Mouse (Mus musculus) urinary bladder, postnatal 4 days (tissue): ENCODE measurements at regions not wholly inside any gene's neighbourhood (a gene's known extent, or its start where the extent isn't known, plus 50 kb on each side); places are given as distances from the start of the nearest gene placed in this dataset.
"Not testable (repeated sequence)": the region's sequence is repeated elsewhere in the genome, so short reads cannot be mapped to it uniquely, and the experiment has no call there.

Experiments
- DNase-seq, 2 experiments: peaks; one replicate each; pipeline ENCODE4 v3.0.0; 2021 to 2022; ENCODE audit warnings: low spot score in 2 of 2

DNA sequence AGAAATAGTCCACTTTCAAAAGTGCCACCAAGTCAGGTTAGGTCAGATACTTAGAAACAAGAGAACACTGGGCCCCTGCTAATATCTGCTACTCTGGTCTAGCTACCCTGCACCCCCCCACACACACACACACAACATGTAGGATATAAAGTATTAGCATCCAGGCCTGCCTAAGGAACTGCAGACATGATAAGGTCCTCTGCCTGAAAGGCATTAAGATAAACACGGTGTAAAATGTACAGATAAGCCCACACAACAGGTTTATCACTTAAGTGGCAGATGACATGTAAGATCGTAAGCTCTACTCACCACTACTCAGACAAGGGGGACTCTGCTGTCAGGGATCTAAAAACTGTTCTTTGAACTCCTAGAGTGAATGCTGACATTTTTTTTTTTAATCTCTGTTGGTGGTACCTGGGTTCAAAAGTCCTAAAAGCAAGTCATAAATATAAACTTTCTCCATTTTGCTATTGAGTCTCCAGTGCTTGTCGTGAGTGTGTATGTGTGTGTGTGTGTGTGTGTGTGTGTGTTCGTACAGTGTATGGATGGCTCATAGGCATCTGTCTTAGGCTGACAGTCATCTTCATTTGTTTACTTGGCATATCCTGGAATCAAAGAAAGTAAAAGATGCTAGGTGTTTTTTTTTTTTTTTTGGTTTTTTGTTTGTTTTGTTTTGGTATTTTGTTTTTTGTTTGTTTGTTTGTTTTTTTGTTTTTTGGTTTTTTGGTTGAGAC is 52.2 kb downstream of the Gm9817 start:
- no peak for DNase-seq

- DNase-seq = no peak
These were observed 62.1 kb downstream of the Gm9817 start for GRCm38 (mm10) chr13:45140616-45141015.

GRCm38 (mm10) chr13:45145129-45145528 is 66.6 kb downstream of the Gm9817 start:
- DNase-seq = no peak

DNA sequence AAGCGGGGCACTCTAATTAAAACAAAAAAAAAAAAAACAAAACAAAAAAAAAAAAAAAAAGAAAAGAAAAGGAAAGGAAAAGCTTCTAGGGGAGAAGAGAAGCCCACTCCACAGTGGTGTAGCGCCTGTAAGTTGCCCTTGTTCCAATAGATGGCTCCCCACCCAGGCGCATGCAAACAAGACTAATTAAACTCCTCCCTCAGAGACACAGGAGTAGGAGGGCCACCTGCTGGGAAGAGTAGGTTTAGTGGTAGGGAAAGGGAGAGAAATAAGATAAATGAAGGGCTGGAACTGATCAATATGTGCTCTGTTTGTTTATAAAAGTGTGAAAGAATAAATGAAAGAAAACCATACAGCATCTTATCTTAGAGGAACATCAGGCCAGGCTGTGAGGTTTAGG is 77.7 kb downstream of the Gm9817 start:
- no peak for DNase-seq

- no peak for DNase-seq
These were observed 78.5 kb downstream of the Gm9817 start for GRCm38 (mm10) chr13:45156982-45157381.

- no peak for DNase-seq
These were observed 81.8 kb downstream of the Gm9817 start for GRCm38 (mm10) chr13:45160281-45160680.

- DNase-seq = no peak
These were observed 85.7 kb downstream of the Gm9817 start for GRCm38 (mm10) chr13:45164001-45164778.

DNA sequence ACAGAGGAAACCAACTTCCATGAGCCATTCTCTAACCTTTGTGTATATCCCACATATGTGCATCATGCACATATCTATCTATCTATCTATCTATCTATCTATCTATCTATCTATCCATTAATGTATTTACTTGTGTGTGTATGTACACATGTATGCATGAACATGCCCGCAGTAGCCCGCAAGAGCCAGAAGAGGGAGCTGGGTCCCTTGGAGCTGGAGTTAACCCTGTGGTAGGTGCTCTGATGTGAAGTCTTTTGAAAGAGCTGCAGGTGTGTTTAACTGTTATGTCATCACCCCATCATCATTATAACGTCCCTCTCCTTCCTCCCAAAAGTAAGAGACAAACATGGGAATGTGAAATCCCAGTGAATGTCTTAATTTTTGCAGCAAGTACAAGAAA is 86.7 kb downstream of the Gm9817 start:
- DNase-seq = no peak

DNA sequence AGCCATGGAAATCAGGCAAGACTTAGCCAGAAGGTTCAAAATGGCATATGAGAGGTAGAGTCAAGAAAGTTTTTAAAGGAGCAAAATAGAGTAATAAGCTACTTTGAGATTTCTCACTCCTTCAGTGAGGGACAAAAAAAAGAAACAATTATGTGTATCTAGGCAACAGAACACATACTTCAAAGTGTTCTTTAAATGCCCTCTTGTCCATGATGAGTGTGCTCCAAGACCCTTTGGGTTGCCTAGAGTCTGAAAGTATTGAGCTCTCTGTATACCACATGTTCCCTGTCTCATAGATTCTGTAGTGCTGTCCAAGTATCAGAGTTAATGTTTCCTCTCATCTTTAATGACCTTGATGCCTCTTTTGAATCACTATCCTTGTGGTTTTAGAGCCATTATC is 91.2 kb downstream of the Gm9817 start:
- no peak for DNase-seq

DNA sequence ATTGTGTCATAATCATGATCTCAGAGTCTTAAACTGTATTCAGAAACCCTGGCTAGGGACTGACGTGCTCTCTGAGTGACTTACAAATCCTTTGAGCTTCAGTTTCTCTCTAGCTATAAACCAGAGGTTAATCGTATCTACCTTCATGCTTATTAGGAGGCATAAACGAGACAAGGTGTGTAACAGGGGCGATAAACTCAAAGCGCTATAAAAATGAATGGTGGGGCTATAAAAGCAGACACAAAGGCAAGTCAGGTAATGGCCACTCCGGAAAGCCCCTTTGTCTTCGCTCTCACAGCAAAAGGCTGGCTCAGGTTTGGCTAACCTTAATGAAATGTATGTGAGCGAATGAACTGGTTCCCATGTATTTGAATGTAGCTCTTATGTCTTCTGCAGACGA is 94.6 kb downstream of the Gm9817 start:
- no peak for DNase-seq

DNA sequence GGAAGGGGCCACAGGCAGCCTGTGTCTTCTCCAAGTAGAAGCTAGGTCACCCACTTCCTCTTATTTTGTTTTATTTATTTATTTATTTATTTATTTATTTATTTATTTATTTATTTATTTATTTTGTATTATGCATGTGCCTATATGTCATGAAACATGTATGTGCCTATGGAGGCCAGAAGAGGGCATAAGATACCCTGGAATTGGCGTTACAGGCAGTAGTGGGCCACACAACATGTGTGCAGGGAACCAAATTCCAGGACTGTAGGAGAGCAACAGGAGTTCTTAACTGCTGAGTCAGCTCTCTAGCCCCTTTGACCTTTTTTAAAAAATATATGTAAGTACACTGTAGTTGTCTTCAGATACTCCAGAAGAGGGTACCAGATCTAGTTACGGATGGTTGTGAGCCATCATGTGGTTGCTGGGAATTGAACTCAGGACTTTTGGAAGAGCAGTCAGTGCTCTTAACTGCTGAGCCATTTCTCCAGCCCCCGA is 97.3 kb downstream of the Gm9817 start:
- not testable (repeated sequence) for DNase-seq

DNA sequence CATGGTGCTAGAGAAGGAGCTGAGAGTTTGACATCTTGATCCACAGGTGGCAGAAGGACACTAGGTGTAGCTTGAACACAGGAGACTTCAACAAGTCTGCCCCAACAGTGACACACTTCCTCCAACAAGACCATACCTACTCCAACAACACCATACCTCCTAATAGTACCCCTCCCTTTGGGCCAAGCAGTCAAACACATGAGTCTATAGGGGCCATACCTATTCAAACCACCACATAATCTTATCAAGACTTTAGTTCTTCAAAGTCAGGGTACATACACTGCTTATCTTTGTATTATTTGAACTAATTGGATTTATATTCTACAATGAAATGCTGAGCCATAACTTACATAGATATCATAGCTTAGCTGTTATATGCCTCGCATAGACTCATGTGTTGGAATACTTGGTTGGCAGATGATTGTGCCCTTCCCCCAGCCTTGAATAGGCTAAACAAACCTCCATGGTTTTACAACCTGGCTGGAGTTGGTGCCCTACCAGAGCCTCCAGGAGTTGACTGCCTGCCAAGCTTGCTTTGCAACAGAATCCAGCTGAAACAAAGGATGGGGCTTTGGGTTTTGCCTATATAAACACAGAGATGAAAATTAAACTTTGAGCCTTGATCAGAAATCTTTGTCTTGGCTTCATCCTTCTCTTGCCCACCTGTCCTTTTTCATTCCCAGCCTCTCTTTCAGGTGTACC is 103.2 kb downstream of the Gm9817 start:
- no peak for DNase-seq

- no peak for DNase-seq
These were observed 110.9 kb downstream of the Gm9817 start for GRCm38 (mm10) chr13:45189389-45189788.

DNA sequence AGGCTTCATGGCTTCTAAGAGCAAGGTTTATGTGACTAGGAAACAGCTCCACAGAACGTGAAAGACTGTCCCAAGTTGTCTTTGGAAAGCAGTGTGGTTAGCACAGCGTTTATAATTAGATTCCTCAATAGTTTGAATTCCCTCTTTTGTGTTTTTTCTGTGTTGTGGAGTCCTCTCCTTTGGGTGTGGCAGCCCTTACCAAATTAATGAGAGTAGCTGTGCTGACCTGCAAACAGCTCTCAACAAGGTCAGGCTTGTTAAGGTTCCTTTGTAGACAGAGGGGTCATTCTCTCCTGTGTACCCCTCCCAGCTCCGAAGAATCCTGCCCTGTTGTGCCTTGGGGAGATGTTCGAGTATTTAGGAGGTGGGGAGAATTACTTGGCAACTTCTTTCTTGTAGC is 111.7 kb downstream of the Gm9817 start:
- no peak for DNase-seq

DNA sequence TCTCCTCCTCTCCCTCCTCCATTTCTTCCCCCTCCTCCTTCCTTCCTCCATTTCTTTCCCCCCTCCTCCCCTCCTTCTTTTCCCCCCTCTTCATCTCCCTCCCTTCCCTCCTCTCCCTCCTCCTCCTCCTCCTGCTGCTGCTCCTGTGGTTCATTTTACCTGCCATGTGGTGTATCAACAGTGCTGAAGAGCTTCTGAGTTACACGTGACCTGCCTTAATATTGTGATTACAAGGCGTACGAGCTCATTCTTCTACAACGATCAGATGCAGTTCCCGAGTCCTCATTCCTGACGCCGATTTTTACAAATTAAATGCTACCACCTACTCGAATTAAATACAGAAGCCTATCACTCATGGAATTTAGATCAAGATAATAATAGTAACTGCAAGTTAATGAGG is 113.6 kb downstream of the Gm9817 start:
- no peak for DNase-seq

GRCm38 (mm10) chr13:45195562-45195961 is 117.1 kb downstream of the Gm9817 start:
- no peak for DNase-seq

DNA sequence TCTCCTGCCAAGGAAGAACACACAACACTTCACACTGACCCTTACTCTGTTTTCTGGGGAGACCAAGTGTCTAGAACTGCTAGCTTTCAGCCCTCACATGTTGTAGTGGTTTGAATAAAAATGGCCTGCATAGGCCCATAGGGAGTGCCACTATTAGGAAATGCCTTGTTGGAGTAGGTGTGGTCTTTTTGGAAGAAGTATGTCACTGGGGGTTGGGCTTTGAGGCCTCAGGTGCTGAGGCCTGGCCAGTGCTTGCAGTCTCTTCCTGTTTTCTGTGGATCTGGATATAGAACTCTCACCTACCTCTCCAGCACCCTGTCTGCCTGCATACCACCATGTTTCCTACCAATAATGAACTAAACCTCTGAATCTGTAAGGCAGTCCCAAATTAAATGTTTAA is 117.9 kb downstream of the Gm9817 start:
- DNase-seq = no peak

- DNase-seq = no peak
These were observed 122.1 kb downstream of the Gm9817 start for GRCm38 (mm10) chr13:45200511-45201120.

- no peak for DNase-seq
These were observed 126.4 kb downstream of the Gm9817 start for GRCm38 (mm10) chr13:45204856-45205255.

- no peak for DNase-seq
These were observed 130.2 kb downstream of the Gm9817 start for GRCm38 (mm10) chr13:45208540-45209197.

GRCm38 (mm10) chr13:45211241-45211640 is 132.7 kb downstream of the Gm9817 start:
- DNase-seq = no peak
